Mouse (Mus musculus) kidney, embryonic 15.5 days (tissue): ENCODE measurements around the gene Rad52. TPM values are rescaled to one million over a fixed set of nuclear protein-coding genes. Genes with fewer than 3 reads are reported as not detected.

Experiments
- ATAC-seq: fragments of 200-750 bp; cut with Nextera tagmentation; replicated peaks from 2 replicates; pipeline ENCODE4 v1.8.0; 2017; ENCODE audit warnings: moderate TSS enrichment; ENCODE audit not compliant: low FRiP score
- H3K27ac ChIP-seq: fragments of 300-500 bp; sonication (generic); 2 replicates; pipeline ENCODE4 v1.5.1; 2015; ENCODE audit warnings: mild to moderate bottlenecking, inconsistent platforms
- H3K27me3 ChIP-seq: fragments of 300-500 bp; sonication (generic); 2 replicates; pipeline ENCODE4 v1.6.1; 2015; ENCODE audit warnings: inconsistent platforms
- H3K36me3 ChIP-seq: fragments of 300-500 bp; sonication (generic); 2 replicates; pipeline ENCODE4 v1.6.1; 2015; ENCODE audit warnings: inconsistent platforms
- H3K4me1 ChIP-seq: fragments of 300-500 bp; sonication (generic); 2 replicates; pipeline ENCODE4 v1.6.1; 2015; ENCODE audit warnings: inconsistent platforms
- H3K4me2 ChIP-seq: fragments of 300-500 bp; sonication (generic); 2 replicates; pipeline ENCODE4 v1.6.1; 2015; ENCODE audit warnings: moderate library complexity, mild to moderate bottlenecking, inconsistent platforms
- H3K4me3 ChIP-seq: fragments of 300-500 bp; sonication (generic); replicated peaks from 2 replicates; pipeline ENCODE4 v1.5.1; 2015; ENCODE audit warnings: mild to moderate bottlenecking, inconsistent platforms
- H3K9ac ChIP-seq: fragments of 300-500 bp; sonication (generic); 2 replicates; pipeline ENCODE4 v1.6.1; 2015; ENCODE audit warnings: mild to moderate bottlenecking, inconsistent platforms
- H3K9me3 ChIP-seq: fragments of 300-500 bp; sonication (generic); replicated peaks from 2 replicates; pipeline ENCODE4 v1.6.1; 2016; ENCODE audit warnings: inconsistent platforms
- WGBS: fragments of 180-500 bp; shearing (Covaris S2); methylation state at CpG from one replicate; pipeline ENCODE4 v1.1.7; 2015; ENCODE audit warnings: mixed read lengths; 5-methylcytosine and 5-hydroxymethylcytosine counted together
- polyA plus RNA-seq: library from polyadenylated mRNA; unstranded; fragments of >200 nt; fragmentation: Nextera tagmentation; extraction: Ambion mirVana; gene quantifications from 2 replicates; pipeline ENCODE4 v1.2.1, GENCODE M21; 2015

Gene Rad52
- polyA plus RNA-seq, 1 experiment from 2014 or later = 27.3 TPM

DNA sequence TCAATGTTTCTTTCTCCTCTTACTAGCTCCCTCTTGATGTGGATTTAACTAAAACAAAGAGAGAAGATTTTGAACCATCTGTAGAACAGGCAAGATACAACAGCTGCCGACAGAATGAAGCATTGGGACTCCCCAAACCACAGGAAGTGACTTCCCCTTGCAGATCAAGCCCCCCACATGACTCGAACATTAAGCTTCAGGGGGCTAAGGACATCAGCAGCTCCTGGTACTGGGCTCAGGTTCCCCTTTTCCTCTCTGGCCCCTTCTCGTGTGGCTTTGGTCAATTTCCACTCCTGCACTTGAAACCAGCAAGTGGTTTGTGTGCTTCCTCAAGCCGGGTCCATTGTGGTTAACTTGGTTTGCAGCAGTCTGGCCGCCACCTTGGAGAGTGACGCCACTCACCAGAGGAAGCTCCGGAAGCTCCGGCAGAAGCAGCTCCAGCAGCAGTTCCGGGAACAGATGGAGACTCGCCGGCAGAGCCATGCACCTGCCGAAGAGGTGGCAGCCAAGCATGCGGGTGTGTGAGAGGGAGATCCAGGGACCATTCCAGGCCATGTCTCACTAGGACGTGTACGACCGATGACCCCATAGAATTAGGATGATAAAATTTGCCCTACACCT is 16.2 kb downstream of the Rad52 start:
- Histone ChIP-seq H3K36me3 (peaks cover 91% of the 10 kb centered on the region), H3K27me3 (no peaks in the 10 kb centered on the region), H3K4me1 (no peaks in the 10 kb centered on the region), H3K9ac (no peak overlapping the region), H3K9me3 (no peaks in the 10 kb centered on the region), H3K4me3 (no peak overlapping the region), H3K4me2 (no peak overlapping the region), H3K27ac (no peak overlapping the region)
- ATAC-seq = no peak
- WGBS = 85% methylated on average over 16 of the region's 16 CpGs

DNA sequence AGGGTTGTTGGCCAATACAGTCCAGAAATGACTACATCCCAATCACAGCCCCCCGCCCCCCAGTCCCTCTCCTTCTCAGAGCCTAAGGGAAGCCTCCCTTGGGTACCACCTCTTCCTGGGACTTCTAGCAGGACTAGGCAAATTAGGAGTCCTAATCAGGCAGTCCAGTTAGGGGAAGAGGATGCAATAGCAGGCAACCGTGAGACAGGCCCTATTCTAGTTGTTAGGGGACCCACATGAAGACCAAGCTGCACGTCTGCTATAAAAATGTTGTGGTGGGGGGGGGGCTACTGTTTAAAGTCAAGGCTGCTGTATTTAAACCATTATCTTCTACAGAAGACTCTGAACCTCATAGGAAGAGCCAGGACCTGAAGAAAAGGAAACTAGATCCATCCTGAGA is 19.6 kb downstream of the Rad52 start:
- H3K27me3 ChIP-seq = no peaks in the 10 kb centered on the region
- H3K4me3 ChIP-seq = no peak overlapping the region
- H3K9me3 ChIP-seq = no peaks in the 10 kb centered on the region
- H3K9ac ChIP-seq = no peak overlapping the region
- 91% methylated on average over 3 of the region's 3 CpGs for WGBS
- no peaks in the 10 kb centered on the region for H3K4me1 ChIP-seq
- H3K27ac ChIP-seq = no peak overlapping the region
- H3K4me2 ChIP-seq = no peak overlapping the region
- ATAC-seq = no peak
- peaks cover 94% of the 10 kb centered on the region for H3K36me3 ChIP-seq

DNA sequence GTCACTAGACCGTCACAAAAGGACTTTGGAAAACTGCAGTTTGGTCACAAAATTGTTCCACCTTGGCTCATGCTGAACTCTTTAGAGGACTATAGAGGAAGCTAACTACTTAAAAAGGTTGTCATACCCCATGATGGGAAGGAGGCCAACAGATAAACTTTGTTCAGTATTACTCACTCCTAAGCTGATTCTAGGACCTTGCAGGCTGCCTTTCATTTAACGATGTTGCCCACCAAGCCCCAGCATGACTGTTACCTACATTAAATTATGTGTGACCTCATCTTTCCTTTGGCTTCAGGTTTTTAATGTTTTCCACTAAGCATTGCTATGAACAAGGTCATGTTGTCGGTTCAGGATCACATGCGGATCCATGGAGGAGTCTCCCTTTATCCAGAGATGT is 20.0 kb downstream of the Rad52 start:
- no peak overlapping the region for H3K27ac ChIP-seq
- no peaks in the 10 kb centered on the region for H3K9me3 ChIP-seq
- no peak overlapping the region for H3K4me2 ChIP-seq
- peaks cover 95% of the 10 kb centered on the region for H3K36me3 ChIP-seq
- no peaks in the 10 kb centered on the region for H3K27me3 ChIP-seq
- no peak overlapping the region for H3K4me3 ChIP-seq
- 84% methylated on average over 4 of the region's 4 CpGs for WGBS
- ATAC-seq = no peak
- H3K9ac ChIP-seq = no peak overlapping the region
- H3K4me1 ChIP-seq = no peaks in the 10 kb centered on the region

DNA sequence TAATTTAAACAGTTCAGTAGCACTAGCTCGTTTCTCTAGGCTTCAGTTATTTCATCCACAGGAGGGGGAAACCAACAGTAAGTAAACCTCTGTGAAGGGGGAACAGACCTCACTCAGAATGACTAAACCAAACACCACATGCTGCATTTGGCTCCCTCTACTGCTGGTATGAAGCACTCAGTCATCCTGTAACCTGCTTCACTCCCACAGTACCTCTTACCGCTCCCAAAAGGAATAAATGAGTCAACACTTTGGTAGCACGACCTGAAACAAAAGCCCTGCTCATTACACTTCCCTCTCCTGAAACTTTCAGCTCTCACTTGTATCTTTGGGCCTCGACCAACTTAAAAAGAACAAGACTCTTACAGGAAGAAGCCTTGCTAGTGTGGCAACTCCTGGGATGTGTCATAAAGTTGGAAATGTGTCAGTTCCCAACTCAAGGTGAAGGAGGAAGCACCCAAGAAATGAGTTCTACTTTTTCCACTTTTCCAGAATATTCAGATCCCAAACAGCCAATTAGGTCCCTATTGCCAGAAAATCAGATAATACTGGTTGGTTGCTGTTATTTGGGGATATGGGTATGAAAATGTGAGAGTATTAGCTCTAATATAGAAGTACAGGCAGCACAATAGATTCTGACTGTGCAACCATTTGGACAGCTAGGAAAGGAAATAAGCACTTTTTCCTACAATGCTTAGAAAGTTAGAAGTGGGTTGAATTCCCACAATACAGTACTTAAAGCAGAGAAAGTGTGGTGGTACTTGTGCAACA is 21.9 kb downstream of the Rad52 start:
- no peak for ATAC-seq
- Histone ChIP-seq H3K4me1 (no peaks in the 10 kb centered on the region), H3K9me3 (no peaks in the 10 kb centered on the region), H3K27me3 (no peaks in the 10 kb centered on the region), H3K9ac (no peak overlapping the region), H3K4me2 (no peak overlapping the region), H3K27ac (no peak overlapping the region), H3K4me3 (no peak overlapping the region), H3K36me3 (peaks cover 97% of the 10 kb centered on the region)
- WGBS = 45% methylated on average over 4 of the region's 4 CpGs

Other genes with a start within 250 kb of the Rad52 start
- 18.6 and 19.8 TPM in 2 replicates for gene Erc1, start 54.5 kb upstream of the Rad52 start, polyA plus RNA-seq
- 53.1 and 54.1 TPM in 2 replicates for gene Wnk1, start 136.0 kb downstream of the Rad52 start, polyA plus RNA-seq
- gene Ninj2, start 190.7 kb downstream of the Rad52 start, polyA plus RNA-seq = not detected in 2 replicates